Mouse (Mus musculus): ENCODE measurements around the gene Creb3l2. TPM values are rescaled to one million over a fixed set of nuclear protein-coding genes. Genes with fewer than 3 reads are reported as not detected.
A peak's percentile ranks its signal among the peaks of the same experiment; 100 is the strongest.
"Not testable (repeated sequence)": the region's sequence is repeated elsewhere in the genome, so short reads cannot be mapped to it uniquely, and the experiment has no call there.

Gene Creb3l2
- 1 to 10 TPM; 9.3 to 9.4 TPM for total RNA-seq (2021)
- long read RNA-seq, full-length matches to known transcripts, result 3 of 13 reads
- long read RNA-seq, partial matches to known transcripts, result 9 of 13 reads
- long read RNA-seq, other reads (novel, unspliced or antisense), result 1 of 13 reads

GRCm38 (mm10) chr6:37442041-37442667 is at the start of gene Creb3l2:
Gene Creb3l2, minus strand, starts transcription at chr6:37442146.
- peak; percentile 98 for DNase-seq (ENCODE audit: low spot score in 2 of 2)

GRCm38 (mm10) chr6:37486502-37486901 is 44.6 kb upstream of the Creb3l2 start:
- no peak for DNase-seq (ENCODE audit: low spot score in 2 of 2)

- DNase-seq (ENCODE audit: low spot score in 2 of 2), result peak in 1 of 2 experiments; percentile 5
These were observed 42.7 kb upstream of the Creb3l2 start for GRCm38 (mm10) chr6:37484588-37485070.

GRCm38 (mm10) chr6:37483262-37483661 is 41.3 kb upstream of the Creb3l2 start:
- DNase-seq (ENCODE audit: low spot score in 2 of 2), result no peak

DNA sequence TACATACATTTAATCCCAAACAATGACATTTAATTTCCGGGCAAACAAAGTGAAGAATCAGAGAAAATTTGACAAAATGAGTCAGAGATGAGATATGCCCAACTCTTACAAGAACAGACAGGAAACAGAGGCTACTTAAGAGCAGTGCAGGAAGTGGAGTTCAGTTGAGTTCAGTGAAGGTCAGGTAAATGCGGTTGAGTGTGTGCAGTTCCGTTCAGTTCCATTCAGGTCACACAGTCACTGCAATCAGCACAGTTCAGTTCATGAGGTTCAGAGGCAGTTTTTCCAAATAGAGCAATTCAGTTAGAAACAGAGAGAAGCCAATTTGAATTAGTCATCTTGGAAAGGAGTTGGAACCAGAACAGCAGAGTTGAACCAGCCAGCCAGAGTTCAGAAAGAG is 39.2 kb upstream of the Creb3l2 start:
- DNase-seq (ENCODE audit: low spot score in 2 of 2), result no peak

GRCm38 (mm10) chr6:37480008-37480407 is 38.1 kb upstream of the Creb3l2 start:
- DNase-seq (ENCODE audit: low spot score in 2 of 2), result no peak

DNA sequence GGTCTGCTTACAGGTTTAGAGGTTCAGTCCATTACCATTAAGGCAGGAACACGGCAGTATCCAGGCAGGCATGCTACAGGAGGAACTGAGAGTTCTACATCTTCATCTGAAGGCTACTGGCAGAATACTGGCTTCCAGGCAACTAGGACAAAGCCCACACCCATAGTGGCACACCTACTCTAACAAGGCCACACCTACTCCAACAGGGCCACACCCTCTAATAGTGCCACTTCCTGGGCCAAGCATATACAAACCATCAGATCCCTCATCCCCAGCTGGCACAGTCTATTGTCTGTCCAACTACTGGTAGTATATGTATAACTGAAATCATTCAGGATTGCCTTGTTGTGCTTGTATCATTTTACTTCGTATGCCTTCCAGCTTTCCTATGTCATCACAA is 36.5 kb upstream of the Creb3l2 start:
- no peak for DNase-seq (ENCODE audit: low spot score in 2 of 2)

GRCm38 (mm10) chr6:37473674-37474342 is 31.9 kb upstream of the Creb3l2 start:
- peak in 1 of 2 experiments; percentile 68 for DNase-seq (ENCODE audit: low spot score in 2 of 2)

- DNase-seq (ENCODE audit: low spot score in 2 of 2), result no peak
These were observed 28.3 kb upstream of the Creb3l2 start for GRCm38 (mm10) chr6:37470216-37470615.

DNA sequence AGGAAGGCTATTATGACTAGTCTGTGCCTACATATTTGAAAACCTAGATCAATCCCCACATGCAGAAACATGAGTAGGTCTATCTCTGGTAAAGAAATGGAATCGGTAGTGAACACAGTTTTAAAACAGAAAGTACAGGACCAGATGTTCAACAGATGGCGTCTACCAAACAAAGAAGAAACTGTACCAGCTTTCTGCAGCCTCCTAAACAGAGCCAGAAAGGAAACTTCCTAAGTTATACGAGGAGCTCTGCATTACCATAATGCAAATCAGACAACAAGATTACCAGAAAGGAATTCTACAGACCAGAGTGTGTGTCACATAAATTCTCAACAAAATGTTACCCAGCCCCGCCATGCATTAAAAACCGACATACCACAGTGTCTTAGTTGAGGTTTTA is 23.9 kb upstream of the Creb3l2 start:
- DNase-seq (ENCODE audit: low spot score in 2 of 2), result peak; percentile 42 to 84

- no peak for DNase-seq (ENCODE audit: low spot score in 2 of 2)
These were observed 23.4 kb upstream of the Creb3l2 start for GRCm38 (mm10) chr6:37465356-37465755.

GRCm38 (mm10) chr6:37464585-37464984 is 22.6 kb upstream of the Creb3l2 start:
- DNase-seq (ENCODE audit: low spot score in 2 of 2), result no peak

GRCm38 (mm10) chr6:37463517-37464482 is 21.9 kb upstream of the Creb3l2 start:
- peak in 1 of 2 experiments; percentile 59 for DNase-seq (ENCODE audit: low spot score in 2 of 2)

GRCm38 (mm10) chr6:37460681-37461080 is 18.7 kb upstream of the Creb3l2 start:
- no peak for DNase-seq (ENCODE audit: low spot score in 2 of 2)

- DNase-seq (ENCODE audit: low spot score in 2 of 2), result not testable (repeated sequence)
These were observed 17.7 kb upstream of the Creb3l2 start for GRCm38 (mm10) chr6:37459656-37460055.

DNA sequence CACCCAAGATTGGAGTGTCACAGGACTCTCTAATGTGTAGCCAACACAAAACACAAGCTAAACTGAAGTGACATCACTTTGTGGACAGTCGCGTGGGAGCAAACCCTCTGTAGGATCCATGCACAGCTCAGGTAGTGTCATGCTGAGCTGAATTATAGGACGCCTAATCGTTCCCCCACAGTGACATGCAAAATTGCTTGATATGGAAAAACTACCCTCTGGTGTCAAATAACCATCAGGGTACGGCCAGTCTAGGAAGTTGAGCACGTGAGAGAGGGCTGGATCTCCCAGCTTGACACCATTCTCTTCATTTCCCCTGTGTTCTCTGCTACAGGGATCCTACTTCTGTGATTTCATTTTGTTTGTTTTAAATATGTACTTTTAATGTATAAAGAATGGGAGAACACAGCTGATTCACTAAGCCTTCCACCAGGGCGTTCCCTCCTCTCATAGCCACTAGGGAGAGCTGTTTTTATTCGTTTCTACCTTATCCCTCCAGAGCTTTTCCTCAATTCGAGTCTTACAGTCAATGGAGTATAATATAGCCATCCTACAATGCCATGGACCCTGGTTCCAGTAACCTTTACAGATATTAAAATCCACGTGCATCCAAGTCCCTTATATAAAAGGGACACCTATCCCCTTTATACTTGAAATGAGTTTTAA is 16.2 kb upstream of the Creb3l2 start:
- DNase-seq (ENCODE audit: low spot score in 2 of 2), result peak in 1 of 2 experiments; percentile 27

- no peak for DNase-seq (ENCODE audit: low spot score in 2 of 2)
These were observed 13.6 kb upstream of the Creb3l2 start for GRCm38 (mm10) chr6:37455540-37455939.

DNA sequence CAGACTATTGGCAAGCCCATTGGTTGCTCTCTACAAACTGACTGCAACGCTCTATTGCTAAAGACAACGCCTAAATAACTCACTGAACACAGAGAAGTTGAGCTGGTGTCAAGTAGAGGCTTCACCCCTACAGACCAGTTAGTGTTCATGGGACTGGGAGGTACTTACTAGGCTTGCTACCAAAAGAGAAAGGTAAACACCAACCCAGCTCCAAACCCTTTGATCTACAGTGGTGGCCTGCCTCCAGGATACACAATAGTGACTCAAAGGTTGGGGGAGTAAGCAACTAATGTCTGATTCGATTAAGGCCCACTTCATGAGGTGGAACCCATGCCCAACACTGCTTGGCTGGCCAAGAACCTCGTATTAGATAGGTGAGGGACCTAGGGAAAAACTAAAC is 11.1 kb upstream of the Creb3l2 start:
- DNase-seq (ENCODE audit: low spot score in 2 of 2), result no peak

DNA sequence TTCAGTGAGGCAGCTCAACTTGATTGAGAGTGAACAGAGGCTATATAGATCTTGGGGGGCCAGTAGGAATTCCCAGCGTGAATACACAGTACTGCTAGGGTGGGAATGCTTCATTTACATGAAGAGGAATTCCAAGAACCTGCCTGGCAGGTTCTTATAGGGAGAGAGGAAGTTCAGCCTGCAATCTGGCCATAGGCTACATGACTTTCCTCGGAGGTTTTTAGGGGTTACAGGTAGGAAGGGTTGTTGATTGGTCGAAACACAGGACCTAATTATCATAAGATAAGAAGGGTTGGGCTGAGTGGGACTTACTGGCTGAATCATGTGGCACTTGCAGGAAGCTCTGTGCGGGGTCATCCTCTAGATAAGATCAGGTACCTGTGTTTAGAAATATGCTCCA is 9.7 kb upstream of the Creb3l2 start:
- no peak for DNase-seq (ENCODE audit: low spot score in 2 of 2)

DNA sequence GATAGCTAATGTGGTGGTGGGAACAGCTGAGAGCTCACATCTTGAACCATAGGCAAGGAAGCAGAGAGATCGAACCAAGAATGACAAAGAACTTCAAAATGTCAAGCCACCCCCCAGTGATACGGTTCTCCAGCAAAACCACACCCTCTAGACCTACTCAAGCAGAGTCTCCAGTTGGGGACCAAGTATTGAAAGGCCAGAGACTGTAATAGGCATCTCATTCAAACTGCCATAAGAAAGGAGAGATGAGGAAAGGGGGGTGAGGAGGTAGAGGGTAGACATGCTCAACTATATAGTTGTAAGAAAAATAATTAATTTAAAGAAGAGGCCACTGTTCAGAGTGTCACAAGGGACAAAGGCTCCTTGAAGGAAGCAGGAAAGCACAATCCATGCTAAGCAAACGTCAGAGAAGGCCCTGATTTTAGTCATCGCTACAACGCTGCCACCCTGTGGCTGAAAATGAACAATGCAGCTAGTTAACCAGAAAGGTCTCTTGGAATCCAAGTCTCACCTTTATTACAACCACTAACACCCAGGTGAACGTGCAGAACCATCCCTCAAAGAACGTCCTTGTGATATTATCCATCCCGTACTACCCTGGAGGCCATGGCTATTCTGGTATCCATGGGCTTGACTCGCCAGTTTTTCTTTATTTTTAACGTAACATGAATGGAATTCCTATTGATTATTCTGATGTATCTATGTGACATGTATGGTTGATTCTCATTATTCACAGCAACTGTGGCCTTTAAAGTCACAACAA is 5.9 kb upstream of the Creb3l2 start:
- peak in 1 of 2 experiments; percentile 87 for DNase-seq (ENCODE audit: low spot score in 2 of 2)
